Mouse (Mus musculus) hindbrain, embryonic 16.5 days (tissue): ENCODE results near the gene 1700018G05Rik. TPM values are rescaled to one million over a fixed set of nuclear protein-coding genes. Genes with fewer than 3 reads are reported as not detected.
"Not testable (repeated sequence)": the region's sequence is repeated elsewhere in the genome, so short reads cannot be mapped to it uniquely, and the experiment has no call there.

Source experiments
- ATAC-seq: fragments of 200-750 bp; cut with Nextera tagmentation; 2 replicates; pipeline ENCODE4 v1.8.0; 2017; ENCODE audit warnings: moderate TSS enrichment, moderate library complexity
- H3K27ac ChIP-seq: fragments of 300-500 bp; sonication (generic); 2 replicates; pipeline ENCODE4 v1.5.1; 2014; ENCODE audit warnings: low read depth, mild to moderate bottlenecking, control low read depth, low read length, moderate library complexity
- H3K27me3 ChIP-seq: fragments of 300-500 bp; sonication (generic); replicated peaks from 2 replicates; pipeline ENCODE4 v1.6.1; 2014; ENCODE audit warnings: low read length; ENCODE audit not compliant: control insufficient read depth, insufficient read depth
- H3K36me3 ChIP-seq: fragments of 300-500 bp; sonication (generic); 2 replicates; pipeline ENCODE4 v1.6.1; 2014; ENCODE audit warnings: mild to moderate bottlenecking, low read length, moderate library complexity, mixed read lengths; ENCODE audit not compliant: control insufficient read depth, insufficient read depth
- H3K4me1 ChIP-seq: fragments of 300-500 bp; sonication (generic); 2 replicates; pipeline ENCODE4 v1.6.1; 2014; ENCODE audit warnings: low read depth, low read length; ENCODE audit not compliant: control insufficient read depth, insufficient read depth
- H3K4me2 ChIP-seq: fragments of 300-500 bp; sonication (generic); 2 replicates; pipeline ENCODE4 v1.6.1; 2014; ENCODE audit warnings: mild to moderate bottlenecking, low read length, control low read depth, moderate library complexity
- H3K4me3 ChIP-seq: fragments of 300-500 bp; sonication (generic); 2 replicates; pipeline ENCODE4 v1.5.1; 2014; ENCODE audit warnings: mild to moderate bottlenecking, low read length, control low read depth, moderate library complexity
- H3K9ac ChIP-seq: fragments of 300-500 bp; sonication (generic); 2 replicates; pipeline ENCODE4 v1.6.1; 2014; ENCODE audit warnings: low read depth, mild to moderate bottlenecking, control low read depth, low read length, moderate library complexity
- H3K9me3 ChIP-seq: fragments of 300-500 bp; sonication (generic); 2 replicates; pipeline ENCODE4 v1.6.1; 2014; ENCODE audit warnings: mild to moderate bottlenecking, low read length, moderate library complexity; ENCODE audit not compliant: control insufficient read depth
- WGBS: fragments of 180-500 bp; shearing (Covaris S2); extraction: QIAGEN DNeasy Blood & Tissue Kit; methylation state at CpG from one replicate; pipeline ENCODE4 v1.1.7; 2014; 5-methylcytosine and 5-hydroxymethylcytosine counted together
- polyA plus RNA-seq: library from polyadenylated mRNA; unstranded; fragments of >200 nt; fragmentation: Nextera tagmentation; extraction: Ambion mirVana; gene quantifications from 2 replicates; pipeline ENCODE4 v1.2.1, GENCODE M21; 2015

Gene 1700018G05Rik
- polyA plus RNA-seq, result not detected in 2 replicates

- not testable (repeated sequence) for H3K9ac ChIP-seq, H3K27ac ChIP-seq, H3K4me1 ChIP-seq, H3K27me3 ChIP-seq, H3K9me3 ChIP-seq, ATAC-seq, H3K4me2 ChIP-seq, H3K36me3 ChIP-seq, H3K4me3 ChIP-seq
- WGBS, result 93% methylated on average over 4 of the region's 6 CpGs
These were observed at the start of gene 1700018G05Rik for GRCm38 (mm10) chrX:102928072-102928471. Gene 1700018G05Rik, plus strand, starts transcription at chrX:102928372.

DNA sequence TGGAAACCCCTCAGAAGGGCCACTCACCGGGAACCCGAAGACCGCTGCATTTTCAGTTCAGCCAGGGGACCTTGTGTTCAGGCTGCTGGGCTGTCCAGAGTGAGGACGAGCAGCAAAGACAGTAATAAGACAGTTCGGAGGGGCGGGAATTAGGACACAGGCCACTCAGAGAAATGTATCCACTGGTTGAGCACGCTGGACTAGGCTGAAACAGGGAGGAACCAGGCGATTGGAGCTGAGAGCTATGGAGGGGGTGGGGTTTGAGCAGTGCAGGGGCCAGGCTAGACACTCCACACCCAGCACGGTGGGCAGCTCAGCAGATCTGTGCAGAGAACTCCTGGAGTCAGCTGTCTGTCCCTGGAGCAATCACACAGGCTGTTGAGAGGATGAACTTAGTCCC is 19.6 kb upstream of the 1700018G05Rik start, which contains the start of the genes Dmrtc1a and 1700011M02Rik:
TSS of gene Dmrtc1a (minus strand) at position 101 of the 400 bp plus-strand sequence.
TSS of gene 1700011M02Rik (plus strand) at position 319 of the 400 bp plus-strand sequence.
- ATAC-seq, H3K4me1 ChIP-seq, H3K27ac ChIP-seq, H3K9ac ChIP-seq, H3K27me3 ChIP-seq, H3K9me3 ChIP-seq, H3K36me3 ChIP-seq, H3K4me3 ChIP-seq, H3K4me2 ChIP-seq: not testable (repeated sequence)
- WGBS, result 90% methylated on average over 5 of the region's 9 CpGs

DNA sequence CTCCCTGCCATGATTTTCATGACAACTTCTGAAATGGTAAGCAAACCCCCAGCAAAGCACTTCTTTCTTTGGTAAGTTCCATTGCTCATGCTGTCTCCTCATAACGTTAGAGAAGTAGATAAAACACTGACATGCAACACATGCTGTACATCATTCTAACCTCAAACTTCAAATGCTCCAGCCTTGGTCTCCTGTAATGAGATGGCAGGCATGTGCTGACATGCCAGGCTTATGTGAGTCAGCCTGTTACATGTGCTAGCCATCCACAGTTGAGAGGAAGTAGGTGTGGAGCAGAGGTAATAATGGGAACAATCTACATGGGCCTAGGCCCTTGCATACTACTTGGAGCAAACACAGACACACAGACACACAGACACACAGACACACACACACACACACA is 13.3 kb upstream of the 1700018G05Rik start:
- 74% methylated on average over 1 of the region's 1 CpGs for WGBS
- not testable (repeated sequence) for H3K36me3 ChIP-seq, H3K27me3 ChIP-seq, H3K27ac ChIP-seq, H3K4me1 ChIP-seq, H3K9me3 ChIP-seq, H3K9ac ChIP-seq, H3K4me2 ChIP-seq, H3K4me3 ChIP-seq, ATAC-seq

GRCm38 (mm10) chrX:102926707-102927106 is 1.5 kb upstream of the 1700018G05Rik start:
- H3K36me3 ChIP-seq, H3K27ac ChIP-seq, H3K4me2 ChIP-seq, H3K9ac ChIP-seq, H3K4me3 ChIP-seq, H3K4me1 ChIP-seq, H3K27me3 ChIP-seq, H3K9me3 ChIP-seq: not testable (repeated sequence)
- ATAC-seq, result peak; percentile 72
- WGBS, result 26% methylated on average over 3 of the region's 4 CpGs

DNA sequence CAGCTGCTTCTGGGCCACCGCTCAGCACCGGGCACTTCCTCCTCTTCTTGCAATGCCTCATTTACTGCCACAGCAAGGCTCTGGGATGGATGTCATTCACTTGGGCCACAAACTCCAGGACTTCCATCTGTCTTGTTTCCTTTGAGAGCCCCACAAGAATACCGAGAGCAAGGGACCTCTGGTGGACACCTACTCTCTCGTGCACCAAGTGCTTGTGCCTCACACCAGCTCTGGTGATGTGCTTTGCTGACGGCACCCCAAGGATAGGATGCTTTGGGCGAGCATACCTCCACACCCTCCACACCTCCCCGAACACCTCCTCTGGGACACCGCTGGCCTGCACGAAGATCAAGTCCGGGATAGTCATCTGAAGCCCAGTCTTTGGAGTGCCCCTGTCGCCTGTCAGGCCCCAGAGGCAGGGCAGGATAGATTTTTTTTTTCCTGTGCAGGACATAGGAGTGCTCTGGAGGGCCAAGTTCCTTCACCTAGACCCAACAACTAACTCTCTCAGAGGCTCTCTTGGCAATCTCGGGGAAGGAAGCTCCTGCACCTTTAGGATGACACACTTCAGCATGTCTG is 4.9 kb downstream of the 1700018G05Rik start:
- Histone ChIP-seq H3K9ac (peak overlapping the region; percentile 84), H3K27me3 (peaks cover 2% of the 10 kb centered on the region; the same call in 1 of the 2 replicates), H3K27ac (no peak overlapping the region), H3K4me2 (peak overlapping the region; percentile 63), H3K4me1 (no peaks in the 10 kb centered on the region), H3K4me3 (peak overlapping the region; percentile 61), H3K36me3 (no peaks in the 10 kb centered on the region), H3K9me3 (no peaks in the 10 kb centered on the region)
- 43% methylated on average over 12 of the region's 12 CpGs for WGBS
- peak; percentile 13 for ATAC-seq

GRCm38 (mm10) chrX:102933571-102934394 is 5.6 kb downstream of the 1700018G05Rik start:
- ATAC-seq, result peak; percentile 87
- Histone ChIP-seq H3K9me3 (no peaks in the 10 kb centered on the region), H3K9ac (peak overlapping the region; percentile 84), H3K36me3 (no peaks in the 10 kb centered on the region), H3K27me3 (peaks cover 2% of the 10 kb centered on the region; the same call in 1 of the 2 replicates), H3K27ac (peak overlapping the region; percentile 44; the same call in 1 of the 2 replicates), H3K4me3 (peak overlapping the region; percentile 61), H3K4me1 (no peaks in the 10 kb centered on the region), H3K4me2 (peak overlapping the region; percentile 63)
- WGBS, result 31% methylated on average over 46 of the region's 68 CpGs

DNA sequence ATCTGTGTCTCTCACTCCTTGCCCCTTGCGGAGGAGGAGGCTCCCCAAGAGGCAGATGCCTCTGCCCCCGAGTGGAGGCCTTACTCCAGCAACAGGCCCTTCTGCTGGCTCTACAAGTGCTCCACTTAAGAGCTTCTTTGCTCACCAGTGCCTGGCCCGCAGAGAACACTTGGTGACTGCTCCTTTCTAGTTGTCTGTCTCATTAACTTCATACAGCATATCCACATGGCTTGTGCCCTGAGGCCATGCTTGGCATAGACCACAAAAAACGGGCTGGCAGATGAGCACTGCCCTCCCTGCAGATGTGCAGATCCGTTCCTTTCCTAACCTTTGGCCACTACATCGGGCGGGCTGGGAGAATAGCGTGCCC is 6.2 kb downstream of the 1700018G05Rik start:
- no peaks in the 10 kb centered on the region for H3K4me1 ChIP-seq
- peak overlapping the region; percentile 84 for H3K9ac ChIP-seq
- no peaks in the 10 kb centered on the region for H3K9me3 ChIP-seq
- no peaks in the 10 kb centered on the region for H3K36me3 ChIP-seq
- 52% methylated on average over 7 of the region's 8 CpGs for WGBS
- no peak; the same call in 1 of the 2 replicates for ATAC-seq
- H3K4me3 ChIP-seq, result peak overlapping the region; percentile 61
- peaks cover 2% of the 10 kb centered on the region; the same call in 1 of the 2 replicates for H3K27me3 ChIP-seq
- H3K4me2 ChIP-seq, result peak overlapping the region; percentile 63
- H3K27ac ChIP-seq, result no peak overlapping the region

DNA sequence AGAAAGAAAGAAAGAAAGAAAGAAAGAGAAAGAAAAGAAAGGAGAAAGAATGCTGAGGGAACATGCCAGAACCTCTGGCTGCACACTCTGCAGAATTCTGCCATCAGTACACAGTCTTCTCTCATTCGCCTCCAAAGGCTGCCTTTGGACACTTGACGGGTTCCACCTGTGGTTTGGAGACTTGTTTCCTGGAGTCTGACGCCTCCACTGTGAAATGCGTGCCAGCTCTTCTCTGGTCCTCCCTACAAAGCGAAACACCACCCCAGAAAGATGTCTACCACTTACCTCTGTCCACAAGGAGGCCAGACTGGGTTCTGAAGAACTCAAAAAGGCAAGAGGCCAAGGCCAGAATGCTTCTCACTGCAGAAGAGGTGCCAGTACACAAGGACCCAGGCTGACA is 8.6 kb downstream of the 1700018G05Rik start:
- WGBS, result 74% methylated on average over 5 of the region's 5 CpGs

DNA sequence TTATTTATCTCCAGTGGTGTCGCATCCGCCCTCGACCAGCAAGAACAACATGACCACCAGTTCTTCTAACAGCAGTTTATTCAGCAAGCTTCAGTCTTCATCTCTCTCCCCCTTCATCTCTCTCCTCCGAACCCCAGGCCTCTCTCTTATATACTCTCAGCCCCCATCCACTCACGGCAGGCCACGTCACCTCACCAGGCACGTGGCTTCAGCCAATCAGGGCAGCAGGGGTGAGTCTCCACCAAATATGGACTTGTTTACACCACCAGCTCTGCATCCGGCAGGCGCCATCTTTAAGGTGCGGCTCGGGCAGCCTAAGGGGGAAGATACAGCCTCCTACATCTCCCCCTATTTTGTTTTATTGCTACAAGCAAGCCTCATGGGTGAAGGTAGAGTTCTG is 22.0 kb downstream of the 1700018G05Rik start:
- H3K27ac ChIP-seq, H3K36me3 ChIP-seq, ATAC-seq, H3K4me3 ChIP-seq, H3K4me2 ChIP-seq, H3K27me3 ChIP-seq, H3K9ac ChIP-seq, H3K4me1 ChIP-seq, H3K9me3 ChIP-seq: not testable (repeated sequence)
- WGBS, result 93% methylated on average over 11 of the region's 11 CpGs

More for the DNA sequence above, 8.6 kb downstream of the 1700018G05Rik start:
- no peak for ATAC-seq
- Histone ChIP-seq H3K9ac (no peak overlapping the region), H3K4me1 (no peaks in the 10 kb centered on the region), H3K27me3 (peaks cover 2% of the 10 kb centered on the region; the same call in 1 of the 2 replicates), H3K4me3 (no peak overlapping the region), H3K36me3 (no peaks in the 10 kb centered on the region), H3K27ac (no peak overlapping the region), H3K4me2 (no peak overlapping the region), H3K9me3 (no peaks in the 10 kb centered on the region)
